Mouse (Mus musculus) limb, embryonic 13.5 days (tissue): ENCODE data around the gene Trnau1ap. TPM values are rescaled to one million over a fixed set of nuclear protein-coding genes. Genes with fewer than 3 reads are reported as not detected.
"Not testable (repeated sequence)": the region's sequence is repeated elsewhere in the genome, so short reads cannot be mapped to it uniquely, and the experiment has no call there.

Experiments used
- ATAC-seq: fragments of 200-750 bp; cut with Nextera tagmentation; 2 replicates; pipeline ENCODE4 v1.8.0; 2017; ENCODE audit warnings: low read depth, moderate number of reproducible peaks, moderate TSS enrichment; ENCODE audit not compliant: low FRiP score
- H3K27ac ChIP-seq: fragments of 300-500 bp; sonication (generic); 2 replicates; pipeline ENCODE4 v1.5.1; 2015; ENCODE audit warnings: inconsistent platforms, mild to moderate bottlenecking, moderate library complexity
- H3K27me3 ChIP-seq: fragments of 300-500 bp; sonication (generic); 2 replicates; pipeline ENCODE4 v1.6.1; 2015; ENCODE audit warnings: mild to moderate bottlenecking, inconsistent platforms
- H3K36me3 ChIP-seq: fragments of 300-500 bp; sonication (generic); 2 replicates; pipeline ENCODE4 v1.6.1; 2015; ENCODE audit warnings: inconsistent platforms, mild to moderate bottlenecking, moderate library complexity
- H3K4me1 ChIP-seq: fragments of 300-500 bp; sonication (generic); 2 replicates; pipeline ENCODE4 v1.6.1; 2015; ENCODE audit warnings: inconsistent platforms
- H3K4me2 ChIP-seq: fragments of 300-500 bp; sonication (generic); replicated peaks from 2 replicates; pipeline ENCODE4 v1.6.1; 2015; ENCODE audit warnings: inconsistent platforms, mild to moderate bottlenecking, moderate library complexity
- H3K4me3 ChIP-seq: fragments of 300-500 bp; sonication (generic); 2 replicates; pipeline ENCODE4 v1.5.1; 2015; ENCODE audit warnings: moderate library complexity, mild to moderate bottlenecking, inconsistent platforms
- H3K9ac ChIP-seq: fragments of 300-500 bp; sonication (generic); 2 replicates; pipeline ENCODE4 v1.6.1; 2015; ENCODE audit warnings: mild to moderate bottlenecking, inconsistent platforms
- H3K9me3 ChIP-seq: fragments of 300-500 bp; sonication (generic); 2 replicates; pipeline ENCODE4 v1.6.1; 2016; ENCODE audit warnings: inconsistent platforms
- WGBS: fragments of 180-500 bp; shearing (Covaris S2); methylation state at CpG from one replicate; pipeline ENCODE4 v1.1.7; 2015; 5-methylcytosine and 5-hydroxymethylcytosine counted together
- polyA plus RNA-seq: library from polyadenylated mRNA; unstranded; fragments of >200 nt; fragmentation: Nextera tagmentation; extraction: Ambion mirVana; gene quantifications from 2 replicates; pipeline ENCODE4 v1.2.1, GENCODE M21; 2015

The Trnau1ap gene
- polyA plus RNA-seq, 1 experiment from 2014 or later, result 81.2 TPM

- no peaks in the 10 kb centered on the region for H3K27me3 ChIP-seq
- H3K36me3 ChIP-seq, result peaks cover 38% of the 10 kb centered on the region
- H3K4me3 ChIP-seq, result peak overlapping the region; percentile 82
- H3K9ac ChIP-seq, result peak overlapping the region; percentile 94
- peak overlapping the region; percentile 94 for H3K27ac ChIP-seq
- H3K4me2 ChIP-seq, result peak overlapping the region; percentile 93
- WGBS, result 1% methylated on average over 41 of the region's 41 CpGs
- ATAC-seq, result peak; percentile 90
- H3K9me3 ChIP-seq, result no peaks in the 10 kb centered on the region
- H3K4me1 ChIP-seq, result peaks cover 15% of the 10 kb centered on the region
Measured at GRCm38 (mm10) chr4:132308437-132309139, 20.8 kb downstream of the Trnau1ap start.

DNA sequence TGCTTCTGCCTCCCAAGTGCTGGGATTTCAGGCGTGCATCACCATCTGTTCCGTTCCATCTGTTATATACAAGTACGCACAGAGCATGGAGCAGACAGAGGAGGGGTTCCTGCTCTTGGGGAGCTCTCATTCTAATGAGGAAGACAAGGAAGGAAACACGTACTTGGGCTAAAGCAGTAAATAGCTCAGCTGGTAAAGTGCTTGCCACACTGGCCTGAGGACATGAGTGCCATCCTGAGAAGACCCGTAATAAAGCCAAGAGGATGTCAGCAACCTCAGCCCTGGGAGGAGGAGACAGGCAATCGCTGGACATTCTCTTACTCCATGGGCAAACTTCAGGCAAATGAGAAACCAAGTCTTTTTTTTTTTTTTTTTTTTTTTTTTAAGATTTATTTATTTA lies 23.3 kb downstream of the Trnau1ap start:
- Histone ChIP-seq H3K4me2 (no peak overlapping the region), H3K4me3 (no peak overlapping the region), H3K9me3 (no peaks in the 10 kb centered on the region), H3K27ac (no peak overlapping the region), H3K4me1 (peaks cover 23% of the 10 kb centered on the region), H3K27me3 (no peaks in the 10 kb centered on the region), H3K36me3 (peaks cover 14% of the 10 kb centered on the region), H3K9ac (0 out of 2 replicates have a peak overlapping the region, but pooled peaks have one; percentile 19)
- ATAC-seq, result no peak
- WGBS, result 73% methylated on average over 6 of the region's 6 CpGs

- Histone ChIP-seq H3K27ac (no peak overlapping the region), H3K9ac (no peak overlapping the region), H3K36me3 (peaks cover 7% of the 10 kb centered on the region), H3K4me1 (peaks cover 19% of the 10 kb centered on the region), H3K9me3 (no peaks in the 10 kb centered on the region), H3K27me3 (no peaks in the 10 kb centered on the region), H3K4me3 (no peak overlapping the region), H3K4me2 (no peak overlapping the region)
- WGBS, result 83% methylated on average over 8 of the region's 8 CpGs
- no peak for ATAC-seq
Measured at GRCm38 (mm10) chr4:132305276-132305675, 24.1 kb downstream of the Trnau1ap start.

DNA sequence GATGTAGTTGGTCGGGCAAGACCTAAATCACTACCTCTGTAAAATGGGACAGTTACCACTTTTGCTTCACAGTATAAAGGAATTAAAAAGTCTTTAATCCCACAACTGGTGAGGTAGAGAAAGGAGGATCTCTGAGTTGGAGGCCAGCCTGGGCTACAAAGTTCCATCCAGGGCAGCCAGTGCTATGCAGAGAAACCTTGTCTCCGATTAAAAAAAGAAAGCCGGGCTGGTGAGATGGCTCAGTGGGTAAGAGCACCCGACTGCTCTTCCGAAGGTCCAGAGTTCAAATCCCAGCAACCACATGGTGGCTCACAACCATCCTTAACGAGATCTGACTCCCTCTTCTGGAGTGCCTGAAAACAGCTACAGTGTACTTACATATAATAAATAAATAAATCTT lies 25.9 kb downstream of the Trnau1ap start:
- ATAC-seq, H3K36me3 ChIP-seq, H3K27me3 ChIP-seq, H3K9me3 ChIP-seq, H3K4me1 ChIP-seq, H3K27ac ChIP-seq: not testable (repeated sequence)
- WGBS, result 35% methylated on average over 6 of the region's 6 CpGs
- Histone ChIP-seq H3K9ac (peak overlapping the region; percentile 72; the same call in 1 of the 2 replicates), H3K4me2 (peak overlapping the region; percentile 73), H3K4me3 (peak overlapping the region; percentile 50)

- H3K27ac ChIP-seq, result peak within 1 kb of the TSS; percentile 40; the same call in 1 of the 2 replicates
- ATAC-seq, result peak; percentile 70
- 1% methylated on average over 27 of the region's 31 CpGs for WGBS
- H3K4me2 ChIP-seq, result peak within 1 kb of the TSS; percentile 73
- no peaks in the 10 kb centered on the region for H3K36me3 ChIP-seq
- no peaks in the 10 kb centered on the region for H3K9me3 ChIP-seq
- H3K27me3 ChIP-seq, result no peaks in the 10 kb centered on the region
- peak within 1 kb of the TSS; percentile 50 for H3K4me3 ChIP-seq
- peak within 1 kb of the TSS; percentile 72 for H3K9ac ChIP-seq
- peaks cover 8% of the 10 kb centered on the region; the same call in 1 of the 2 replicates for H3K4me1 ChIP-seq
Measured at GRCm38 (mm10) chr4:132302939-132303479, 26.3 kb downstream of the Trnau1ap start, which contains the start of gene Rab42. Rab42 (minus strand) TSS chr4:132303385.

- no peak for ATAC-seq
- WGBS, result 61% methylated on average over 16 of the region's 16 CpGs
- no peaks in the 10 kb centered on the region for H3K9me3 ChIP-seq
- peak overlapping the region; percentile 50 for H3K4me3 ChIP-seq
- H3K27ac ChIP-seq, result peak overlapping the region; percentile 40; the same call in 1 of the 2 replicates
- H3K4me1 ChIP-seq, result peaks cover 8% of the 10 kb centered on the region; the same call in 1 of the 2 replicates
- no peaks in the 10 kb centered on the region for H3K36me3 ChIP-seq
- peak overlapping the region; percentile 72 for H3K9ac ChIP-seq
- peak overlapping the region; percentile 73 for H3K4me2 ChIP-seq
- H3K27me3 ChIP-seq, result no peaks in the 10 kb centered on the region
Measured at GRCm38 (mm10) chr4:132301965-132302938, 27.1 kb downstream of the Trnau1ap start.

DNA sequence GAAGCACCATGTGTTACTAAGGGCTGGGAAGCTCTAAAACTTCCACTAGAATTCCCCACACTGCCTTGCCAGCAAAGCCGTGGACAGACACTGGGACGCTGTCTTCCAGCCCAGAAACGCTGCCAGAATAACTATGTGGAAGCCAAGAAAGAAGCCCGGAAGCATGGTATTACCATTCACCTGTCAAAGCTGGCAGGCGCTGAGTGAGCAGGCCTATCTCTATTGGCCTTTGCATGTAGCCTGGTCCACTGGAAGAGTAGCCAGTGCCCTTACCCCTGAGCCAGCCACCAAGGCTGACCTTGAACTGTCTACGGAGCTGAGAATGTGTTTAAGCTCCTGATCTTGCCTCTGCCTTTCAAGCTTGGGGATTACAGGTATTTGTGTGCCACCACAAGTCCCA lies 27.9 kb downstream of the Trnau1ap start:
- no peak for ATAC-seq
- Histone ChIP-seq H3K27me3 (no peaks in the 10 kb centered on the region), H3K9ac (no peak overlapping the region), H3K36me3 (no peaks in the 10 kb centered on the region), H3K9me3 (no peaks in the 10 kb centered on the region), H3K27ac (no peak overlapping the region), H3K4me3 (no peak overlapping the region), H3K4me2 (no peak overlapping the region), H3K4me1 (peaks cover 8% of the 10 kb centered on the region; the same call in 1 of the 2 replicates)
- 90% methylated on average over 6 of the region's 6 CpGs for WGBS

- H3K27ac ChIP-seq, result no peak overlapping the region
- 79% methylated on average over 1 of the region's 1 CpGs for WGBS
- no peak overlapping the region for H3K9ac ChIP-seq
- ATAC-seq, result no peak
- no peaks in the 10 kb centered on the region for H3K36me3 ChIP-seq
- H3K4me1 ChIP-seq, result peaks cover 8% of the 10 kb centered on the region; the same call in 1 of the 2 replicates
- H3K27me3 ChIP-seq, result no peaks in the 10 kb centered on the region
- no peak overlapping the region for H3K4me2 ChIP-seq
- H3K9me3 ChIP-seq, result no peaks in the 10 kb centered on the region
- H3K4me3 ChIP-seq, result no peak overlapping the region
Measured at GRCm38 (mm10) chr4:132299849-132300248, 29.5 kb downstream of the Trnau1ap start.

DNA sequence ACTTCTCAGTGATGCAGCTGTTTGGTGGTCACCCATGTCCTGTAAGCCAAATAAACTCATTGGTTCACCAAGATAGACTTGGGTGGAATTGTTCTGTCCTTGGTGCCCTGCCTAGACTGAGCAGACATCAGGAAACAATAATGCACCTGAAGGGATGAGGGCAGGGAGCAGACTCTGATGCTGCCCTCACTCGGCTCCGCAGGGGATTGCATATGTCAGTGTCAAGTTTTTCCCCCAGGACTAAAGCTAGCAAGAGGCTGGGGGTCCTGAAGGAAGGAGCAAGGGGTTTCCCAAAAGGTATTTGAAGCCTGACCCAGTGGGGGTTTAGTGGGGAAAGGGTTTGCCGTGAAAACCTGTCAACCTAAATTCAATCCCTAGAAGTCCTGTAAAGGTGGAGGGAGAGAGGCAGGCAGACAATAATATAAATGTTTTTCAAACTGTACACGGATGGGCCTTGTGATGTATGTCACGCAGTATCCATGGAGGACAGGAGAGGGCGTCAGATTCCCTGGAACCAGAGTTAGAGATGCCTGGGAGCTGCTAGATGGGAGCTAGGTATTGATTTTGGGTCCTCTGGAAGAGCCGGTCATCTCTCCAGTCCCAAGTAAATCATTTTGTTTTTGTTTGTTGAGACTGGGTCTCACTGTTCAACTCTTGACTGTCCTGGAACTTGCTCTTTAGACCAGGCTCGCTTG lies 33.5 kb downstream of the Trnau1ap start:
- no peak overlapping the region for H3K9ac ChIP-seq
- no peak overlapping the region for H3K27ac ChIP-seq
- no peaks in the 10 kb centered on the region for H3K27me3 ChIP-seq
- H3K36me3 ChIP-seq, result peaks cover 29% of the 10 kb centered on the region
- peaks cover 5% of the 10 kb centered on the region; the same call in 1 of the 2 replicates for H3K9me3 ChIP-seq
- WGBS, result 41% methylated on average over 8 of the region's 8 CpGs
- H3K4me3 ChIP-seq, result no peak overlapping the region
- H3K4me1 ChIP-seq, result no peaks in the 10 kb centered on the region
- no peak overlapping the region for H3K4me2 ChIP-seq
- ATAC-seq, result no peak

- ATAC-seq, result no peak
- Histone ChIP-seq H3K36me3 (peaks cover 39% of the 10 kb centered on the region), H3K9me3 (peaks cover 7% of the 10 kb centered on the region; the same call in 1 of the 2 replicates), H3K4me1 (no peaks in the 10 kb centered on the region), H3K27ac (no peak overlapping the region), H3K9ac (no peak overlapping the region), H3K27me3 (no peaks in the 10 kb centered on the region), H3K4me2 (no peak overlapping the region), H3K4me3 (no peak overlapping the region)
- 85% methylated on average over 7 of the region's 7 CpGs for WGBS
Measured at GRCm38 (mm10) chr4:132293682-132294240, 35.6 kb downstream of the Trnau1ap start.

- Histone ChIP-seq H3K27me3 (no peaks in the 10 kb centered on the region), H3K27ac (no peak overlapping the region), H3K9me3 (peaks cover 7% of the 10 kb centered on the region; the same call in 1 of the 2 replicates), H3K4me2 (no peak overlapping the region), H3K36me3 (peaks cover 39% of the 10 kb centered on the region), H3K4me1 (no peaks in the 10 kb centered on the region), H3K4me3 (no peak overlapping the region), H3K9ac (no peak overlapping the region)
- no peak for ATAC-seq
- 49% methylated on average over 4 of the region's 4 CpGs for WGBS
Measured at GRCm38 (mm10) chr4:132292988-132293387, 36.4 kb downstream of the Trnau1ap start.
